Mouse (Mus musculus) intestine, embryonic 15.5 days (tissue): Measurements from ENCODE around the gene Neb. TPM values are rescaled to one million over a fixed set of nuclear protein-coding genes. Genes with fewer than 3 reads are reported as not detected.

Experiments used
- ATAC-seq: fragments of 200-750 bp; cut with Nextera tagmentation; 2 replicates; pipeline ENCODE4 v1.8.0; 2017; ENCODE audit warnings: moderate TSS enrichment, moderate library complexity
- H3K27ac ChIP-seq: fragments of 300-500 bp; sonication (generic); 2 replicates; pipeline ENCODE4 v1.5.1; 2015; ENCODE audit warnings: mild to moderate bottlenecking, inconsistent platforms
- H3K27me3 ChIP-seq: fragments of 300-500 bp; sonication (generic); replicated peaks from 2 replicates; pipeline ENCODE4 v1.6.1; 2015; ENCODE audit warnings: inconsistent platforms
- H3K36me3 ChIP-seq: fragments of 300-500 bp; sonication (generic); 2 replicates; pipeline ENCODE4 v1.6.1; 2015; ENCODE audit warnings: inconsistent platforms
- H3K4me1 ChIP-seq: fragments of 300-500 bp; sonication (generic); replicated peaks from 2 replicates; pipeline ENCODE4 v1.6.1; 2015; ENCODE audit warnings: inconsistent platforms
- H3K4me2 ChIP-seq: fragments of 300-500 bp; sonication (generic); replicated peaks from 2 replicates; pipeline ENCODE4 v1.6.1; 2015; ENCODE audit warnings: mild to moderate bottlenecking, inconsistent platforms
- H3K4me3 ChIP-seq: fragments of 300-500 bp; sonication (generic); replicated peaks from 2 replicates; pipeline ENCODE4 v1.5.1; 2015; ENCODE audit warnings: inconsistent platforms
- H3K9ac ChIP-seq: fragments of 300-500 bp; sonication (generic); 2 replicates; pipeline ENCODE4 v1.6.1; 2015; ENCODE audit warnings: inconsistent platforms
- H3K9me3 ChIP-seq: fragments of 300-500 bp; sonication (generic); 2 replicates; pipeline ENCODE4 v1.6.1; 2016; ENCODE audit warnings: inconsistent platforms
- WGBS: fragments of 180-500 bp; shearing (Covaris S2); methylation state at CpG from one replicate; pipeline ENCODE4 v1.1.7; 2015; 5-methylcytosine and 5-hydroxymethylcytosine counted together
- polyA plus RNA-seq: library from polyadenylated mRNA; unstranded; fragments of >200 nt; fragmentation: Nextera tagmentation; extraction: Ambion mirVana; gene quantifications from 2 replicates; pipeline ENCODE4 v1.2.1, GENCODE M21; 2015

Neb gene
- polyA plus RNA-seq, 1 experiment from 2014 or later, result 1.4 TPM

DNA sequence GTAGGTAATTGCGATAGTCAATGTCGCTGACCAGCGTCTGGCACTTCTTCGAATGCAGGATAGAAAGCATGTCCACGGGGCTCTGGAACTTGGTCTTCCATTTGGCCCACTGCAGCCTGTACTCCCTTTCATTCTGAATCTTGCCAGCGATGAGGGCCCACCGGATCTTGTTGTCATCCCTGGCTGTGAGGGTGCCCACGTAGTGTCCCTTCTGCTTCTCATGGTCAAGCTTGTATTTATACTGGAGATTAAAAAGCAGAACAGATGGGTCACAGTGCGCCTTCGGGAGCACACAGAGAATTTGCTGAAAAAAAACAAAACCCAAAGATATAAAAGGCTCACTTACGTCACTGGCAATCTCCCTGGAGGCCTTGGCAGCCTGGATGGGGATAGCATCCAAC lies 165.7 kb downstream of the Neb start:
- H3K4me3 ChIP-seq, result no peak overlapping the region
- H3K36me3 ChIP-seq, result no peaks in the 10 kb centered on the region
- no peak overlapping the region for H3K9ac ChIP-seq
- no peaks in the 10 kb centered on the region for H3K27me3 ChIP-seq
- WGBS, result 88% methylated on average over 11 of the region's 11 CpGs
- no peak overlapping the region for H3K27ac ChIP-seq
- ATAC-seq, result no peak
- no peak overlapping the region for H3K4me2 ChIP-seq
- H3K9me3 ChIP-seq, result no peaks in the 10 kb centered on the region
- H3K4me1 ChIP-seq, result no peaks in the 10 kb centered on the region

DNA sequence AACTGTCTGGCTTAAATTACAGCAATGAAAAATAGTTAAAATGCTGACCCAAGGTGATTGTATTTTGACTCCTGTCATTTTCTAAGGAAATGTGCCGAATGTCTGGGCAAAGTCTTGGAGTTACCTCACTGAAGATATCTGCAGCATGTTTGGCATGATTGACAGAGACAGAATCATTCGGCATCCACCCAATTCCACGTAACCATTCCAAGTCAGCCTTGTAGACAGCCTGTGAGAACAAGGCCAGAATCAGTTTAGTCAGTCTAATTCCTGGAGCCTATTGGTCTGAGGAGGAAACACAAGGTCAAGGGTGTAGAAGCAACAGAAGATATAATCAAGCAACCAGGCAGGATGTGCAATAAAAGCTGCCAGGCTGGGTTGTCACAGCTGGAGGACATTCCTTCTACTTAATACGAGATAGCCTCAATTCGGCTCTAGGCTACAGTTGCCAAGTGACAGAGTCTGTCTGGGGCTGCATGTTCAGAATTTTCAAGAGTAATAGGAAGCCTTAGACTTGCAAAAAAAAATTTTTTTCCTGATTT lies 166.8 kb downstream of the Neb start:
- Histone ChIP-seq H3K4me1 (no peaks in the 10 kb centered on the region), H3K27ac (no peak overlapping the region), H3K36me3 (no peaks in the 10 kb centered on the region), H3K9me3 (no peaks in the 10 kb centered on the region), H3K4me3 (no peak overlapping the region), H3K9ac (no peak overlapping the region), H3K4me2 (no peak overlapping the region), H3K27me3 (no peaks in the 10 kb centered on the region)
- no peak for ATAC-seq
- 52% methylated on average over 5 of the region's 5 CpGs for WGBS

DNA sequence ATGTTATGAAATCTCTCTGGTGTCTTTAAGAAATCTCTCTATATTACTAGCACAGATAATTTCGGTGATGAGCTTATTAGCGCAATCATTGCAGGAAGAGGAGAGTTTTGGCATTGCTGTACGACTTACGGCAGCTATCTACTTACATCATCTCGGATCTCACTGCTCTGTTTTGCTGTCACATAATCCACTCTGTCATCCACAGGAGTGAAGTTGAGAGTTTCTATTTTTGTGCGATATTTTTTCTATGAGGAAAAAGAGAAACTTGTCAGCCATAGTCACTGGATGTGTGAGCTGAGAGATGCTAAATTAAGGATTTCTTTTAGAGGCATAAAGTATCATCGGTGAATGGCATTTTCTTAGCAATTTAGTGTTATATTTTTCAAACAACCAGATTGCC lies 167.6 kb downstream of the Neb start:
- WGBS, result 90% methylated on average over 7 of the region's 7 CpGs
- H3K9ac ChIP-seq, result no peak overlapping the region
- no peak overlapping the region for H3K27ac ChIP-seq
- no peaks in the 10 kb centered on the region for H3K27me3 ChIP-seq
- ATAC-seq, result no peak
- H3K4me1 ChIP-seq, result no peaks in the 10 kb centered on the region
- no peaks in the 10 kb centered on the region for H3K36me3 ChIP-seq
- no peaks in the 10 kb centered on the region for H3K9me3 ChIP-seq
- H3K4me2 ChIP-seq, result no peak overlapping the region
- H3K4me3 ChIP-seq, result no peak overlapping the region

DNA sequence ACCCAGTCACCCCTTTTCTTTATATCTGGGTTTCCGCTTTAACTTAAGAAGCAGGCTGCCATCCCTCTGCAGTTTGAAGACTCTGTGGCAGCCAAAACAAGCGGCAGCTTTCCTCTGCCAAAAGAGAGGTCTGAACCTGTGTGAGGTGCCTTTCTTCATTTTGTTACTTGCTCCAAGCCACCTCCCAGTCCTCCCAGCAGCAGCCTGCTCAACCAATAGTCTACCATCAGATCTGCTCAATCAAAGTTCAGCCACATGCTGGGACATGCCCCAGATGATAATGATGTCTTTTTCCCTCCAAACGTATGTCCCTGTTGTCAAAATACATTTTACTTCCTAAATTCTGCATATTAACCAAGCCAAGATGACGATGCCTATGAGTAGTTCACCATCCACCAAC lies 173.3 kb downstream of the Neb start:
- WGBS, result 87% methylated on average over 4 of the region's 4 CpGs
- no peak overlapping the region for H3K4me2 ChIP-seq
- no peak for ATAC-seq
- no peak overlapping the region for H3K9ac ChIP-seq
- H3K27me3 ChIP-seq, result no peaks in the 10 kb centered on the region
- H3K9me3 ChIP-seq, result no peaks in the 10 kb centered on the region
- no peak overlapping the region for H3K4me3 ChIP-seq
- no peak overlapping the region for H3K27ac ChIP-seq
- no peaks in the 10 kb centered on the region for H3K36me3 ChIP-seq
- H3K4me1 ChIP-seq, result no peaks in the 10 kb centered on the region

DNA sequence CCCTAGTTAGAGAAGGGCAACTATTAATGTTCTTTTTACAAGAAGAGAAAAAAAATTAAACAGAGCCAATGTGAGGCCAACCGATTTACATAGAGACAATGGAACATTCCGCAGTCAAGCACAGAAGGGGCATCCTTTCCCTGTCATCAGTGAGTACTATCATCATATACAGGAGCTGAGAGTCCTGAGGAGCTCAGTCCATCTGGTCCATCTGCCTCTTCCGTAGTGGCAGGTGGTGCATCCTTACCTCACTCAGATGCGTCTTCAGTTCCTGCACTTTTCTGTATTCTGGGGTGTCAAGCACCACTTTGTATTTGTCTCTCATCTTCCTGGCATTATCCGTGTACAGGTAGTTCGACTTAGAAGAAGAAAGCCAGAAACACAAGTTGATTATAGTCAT lies 184.6 kb downstream of the Neb start:
- no peak for ATAC-seq
- Histone ChIP-seq H3K36me3 (no peaks in the 10 kb centered on the region), H3K27ac (no peak overlapping the region), H3K4me1 (no peaks in the 10 kb centered on the region), H3K9ac (no peak overlapping the region), H3K4me2 (no peak overlapping the region), H3K9me3 (no peaks in the 10 kb centered on the region), H3K4me3 (no peak overlapping the region), H3K27me3 (no peaks in the 10 kb centered on the region)
- WGBS, result 90% methylated on average over 6 of the region's 6 CpGs

DNA sequence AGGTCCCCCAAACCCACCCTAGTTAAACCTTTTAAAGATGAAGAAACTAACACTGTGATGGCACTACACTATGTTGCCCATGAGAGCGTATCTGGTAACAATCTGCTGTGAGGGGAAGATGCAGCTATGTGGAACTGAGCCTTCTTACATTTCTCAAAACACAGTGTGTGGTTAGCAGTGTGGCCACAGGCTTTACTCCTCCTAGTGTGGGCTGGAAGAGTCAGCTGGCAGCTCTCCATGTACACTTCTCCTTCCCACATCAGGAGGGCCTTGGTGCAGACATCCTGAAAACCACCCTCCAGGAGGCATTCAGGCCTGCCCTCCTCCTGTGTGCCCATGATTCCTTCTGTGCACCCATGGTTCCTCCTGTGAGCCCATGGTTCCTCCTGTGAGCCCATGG lies 198.6 kb downstream of the Neb start:
- Histone ChIP-seq H3K4me2 (no peak overlapping the region), H3K9me3 (no peaks in the 10 kb centered on the region), H3K4me1 (no peaks in the 10 kb centered on the region), H3K27me3 (no peaks in the 10 kb centered on the region), H3K36me3 (no peaks in the 10 kb centered on the region), H3K27ac (no peak overlapping the region), H3K9ac (no peak overlapping the region), H3K4me3 (no peak overlapping the region)
- 91% methylated on average over 1 of the region's 1 CpGs for WGBS
- ATAC-seq, result no peak

DNA sequence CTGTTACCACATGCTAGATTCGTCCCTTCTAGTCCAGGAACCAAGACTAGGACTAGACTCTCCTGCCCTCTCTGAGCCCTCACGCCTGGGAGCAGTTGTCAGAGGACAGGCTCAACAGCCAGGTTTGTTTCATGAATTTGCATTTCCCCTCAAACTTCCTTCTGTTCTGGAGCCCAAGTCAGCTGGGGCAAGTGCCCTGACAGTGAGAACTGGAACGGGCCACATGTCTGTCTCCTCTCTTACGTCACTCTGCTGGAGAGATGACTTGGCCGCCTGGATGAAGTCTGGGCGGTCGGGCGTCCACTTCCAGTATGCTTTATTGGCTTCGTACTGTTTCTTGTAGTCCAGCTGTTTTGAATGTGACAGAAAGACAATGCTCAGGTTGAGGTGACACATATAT lies 200.5 kb downstream of the Neb start:
- 89% methylated on average over 9 of the region's 9 CpGs for WGBS
- Histone ChIP-seq H3K4me3 (no peak overlapping the region), H3K4me2 (no peak overlapping the region), H3K9ac (no peak overlapping the region), H3K27ac (no peak overlapping the region), H3K9me3 (no peaks in the 10 kb centered on the region), H3K27me3 (no peaks in the 10 kb centered on the region), H3K4me1 (no peaks in the 10 kb centered on the region), H3K36me3 (no peaks in the 10 kb centered on the region)
- ATAC-seq, result no peak

DNA sequence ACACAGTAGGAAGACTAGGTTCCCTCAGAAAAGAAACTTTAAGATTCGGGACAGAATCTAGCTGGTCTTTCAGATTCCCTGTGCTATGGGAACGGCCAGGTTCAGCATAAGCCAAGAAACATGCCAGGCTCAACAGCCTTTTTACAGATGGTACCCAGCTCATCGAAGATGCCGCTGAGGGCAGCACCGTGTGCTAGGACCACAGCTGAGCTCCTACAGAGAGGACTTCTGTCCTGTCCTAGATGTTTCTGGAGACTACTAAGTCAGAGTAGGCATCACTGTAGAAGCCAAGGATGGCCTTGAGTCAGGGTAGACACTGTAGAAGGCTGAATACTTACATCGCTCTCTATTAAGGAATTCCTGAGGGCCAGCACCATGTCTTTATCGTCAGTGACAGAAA lies 201.1 kb downstream of the Neb start:
- no peak for ATAC-seq
- H3K9me3 ChIP-seq, result no peaks in the 10 kb centered on the region
- H3K9ac ChIP-seq, result no peak overlapping the region
- H3K27ac ChIP-seq, result no peak overlapping the region
- no peaks in the 10 kb centered on the region for H3K27me3 ChIP-seq
- no peak overlapping the region for H3K4me2 ChIP-seq
- H3K4me1 ChIP-seq, result no peaks in the 10 kb centered on the region
- H3K4me3 ChIP-seq, result no peak overlapping the region
- 96% methylated on average over 7 of the region's 7 CpGs for WGBS
- H3K36me3 ChIP-seq, result no peaks in the 10 kb centered on the region

DNA sequence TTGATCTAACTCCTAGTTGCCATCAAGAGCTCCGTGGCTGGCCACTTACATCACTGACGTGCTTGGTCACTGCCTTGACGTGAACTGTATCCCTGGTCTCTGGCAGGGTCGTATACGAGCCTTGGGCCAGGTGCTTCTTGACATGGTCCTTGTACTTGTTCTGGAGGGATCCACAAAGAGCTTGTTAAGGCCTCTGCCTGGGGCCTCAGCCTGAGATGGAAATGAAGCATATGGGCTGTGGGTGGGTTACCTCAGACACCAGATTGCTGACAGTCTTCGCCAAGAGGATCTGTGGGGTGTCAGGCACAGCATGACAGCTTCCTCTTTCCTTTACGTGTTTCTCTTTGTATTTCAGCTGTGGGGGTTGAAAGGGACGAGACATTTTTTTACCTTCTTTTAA lies 201.7 kb downstream of the Neb start:
- Histone ChIP-seq H3K4me2 (no peak overlapping the region), H3K9me3 (no peaks in the 10 kb centered on the region), H3K27me3 (no peaks in the 10 kb centered on the region), H3K4me3 (no peak overlapping the region), H3K4me1 (no peaks in the 10 kb centered on the region), H3K27ac (no peak overlapping the region), H3K9ac (no peak overlapping the region), H3K36me3 (no peaks in the 10 kb centered on the region)
- WGBS, result 64% methylated on average over 8 of the region's 8 CpGs
- ATAC-seq, result no peak

DNA sequence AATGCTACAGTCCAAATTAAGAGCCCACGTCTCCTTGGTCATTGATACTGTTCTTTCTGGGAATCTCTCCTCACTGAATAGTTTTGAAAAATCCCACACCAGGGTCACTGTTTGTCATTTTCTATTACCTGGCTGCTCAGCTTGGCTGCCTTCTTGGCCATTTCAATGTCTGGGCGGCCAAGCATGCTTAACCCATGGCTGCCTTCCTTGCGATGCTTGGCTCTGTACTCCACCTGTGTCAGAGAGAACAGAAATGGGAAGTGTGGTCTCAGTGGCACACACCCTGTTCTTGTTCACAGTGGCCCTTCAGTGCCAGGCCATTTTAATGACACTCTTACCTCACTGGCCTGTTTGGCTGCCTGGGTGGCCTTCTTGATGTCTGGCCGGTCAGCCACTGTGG lies 203.3 kb downstream of the Neb start:
- Histone ChIP-seq H3K36me3 (no peaks in the 10 kb centered on the region), H3K4me1 (no peaks in the 10 kb centered on the region), H3K27ac (no peak overlapping the region), H3K4me3 (no peak overlapping the region), H3K4me2 (no peak overlapping the region), H3K9me3 (no peaks in the 10 kb centered on the region), H3K27me3 (no peaks in the 10 kb centered on the region), H3K9ac (no peak overlapping the region)
- no peak for ATAC-seq
- 89% methylated on average over 4 of the region's 4 CpGs for WGBS

DNA sequence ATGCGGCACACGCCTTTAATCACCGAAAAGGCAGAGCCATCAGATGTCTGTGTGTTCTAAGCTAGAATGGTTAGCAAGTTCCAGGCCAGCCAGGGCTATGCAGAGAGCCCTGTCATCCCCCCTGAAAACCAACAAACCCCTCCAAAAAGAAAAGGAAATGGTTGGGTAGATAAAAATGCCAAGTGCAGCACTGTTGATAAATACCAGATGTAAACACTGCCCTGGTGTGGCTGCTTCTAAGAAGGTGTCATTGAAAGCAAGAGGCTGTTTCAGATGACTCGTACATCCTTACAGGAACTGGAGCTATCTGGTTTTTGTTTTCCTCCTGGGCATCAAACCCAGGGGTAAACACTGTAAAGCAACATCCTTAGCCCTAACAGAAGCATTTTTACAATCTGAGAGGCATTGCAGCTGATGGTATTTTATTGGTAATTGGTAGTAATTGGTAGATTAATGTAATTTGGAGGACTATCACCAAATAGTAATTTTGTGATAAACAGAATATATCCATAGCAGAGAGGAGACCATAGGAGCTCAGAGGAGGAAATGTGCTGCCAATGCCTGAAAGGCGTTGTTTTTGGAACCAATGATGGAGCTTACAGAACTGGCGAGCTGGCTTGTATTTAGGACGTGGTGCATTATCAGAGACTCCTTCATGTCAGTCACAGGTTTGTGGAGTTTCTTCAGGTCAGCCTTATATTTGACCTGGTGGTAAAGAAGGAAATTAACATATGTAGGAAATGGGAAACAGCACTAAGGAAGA lies 208.8 kb downstream of the Neb start:
- Histone ChIP-seq H3K9me3 (no peaks in the 10 kb centered on the region), H3K27me3 (no peaks in the 10 kb centered on the region), H3K27ac (no peak overlapping the region), H3K4me3 (no peak overlapping the region), H3K36me3 (no peaks in the 10 kb centered on the region), H3K9ac (no peak overlapping the region), H3K4me2 (no peak overlapping the region), H3K4me1 (no peaks in the 10 kb centered on the region)
- ATAC-seq, result no peak
- WGBS, result 63% methylated on average over 7 of the region's 7 CpGs

DNA sequence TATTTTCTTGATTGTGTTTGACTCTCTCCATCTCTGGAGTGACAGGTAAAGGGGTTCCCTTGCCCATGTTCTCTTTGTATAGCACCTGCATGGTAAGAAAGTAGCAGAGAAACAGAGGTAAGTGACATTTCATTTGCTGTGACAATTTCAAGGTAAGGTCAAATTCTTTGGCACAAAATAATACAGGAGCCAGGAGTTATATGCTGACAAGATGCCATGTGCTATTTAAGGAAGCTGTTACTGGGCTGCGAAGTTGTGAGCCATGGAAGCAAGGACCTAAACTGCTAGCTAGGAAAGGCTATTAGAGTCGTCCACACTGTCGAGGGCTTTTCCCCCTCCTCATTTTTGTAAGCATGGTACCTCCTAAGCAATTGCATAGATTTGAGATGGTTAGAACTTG lies 225.2 kb downstream of the Neb start:
- no peaks in the 10 kb centered on the region for H3K9me3 ChIP-seq

DNA sequence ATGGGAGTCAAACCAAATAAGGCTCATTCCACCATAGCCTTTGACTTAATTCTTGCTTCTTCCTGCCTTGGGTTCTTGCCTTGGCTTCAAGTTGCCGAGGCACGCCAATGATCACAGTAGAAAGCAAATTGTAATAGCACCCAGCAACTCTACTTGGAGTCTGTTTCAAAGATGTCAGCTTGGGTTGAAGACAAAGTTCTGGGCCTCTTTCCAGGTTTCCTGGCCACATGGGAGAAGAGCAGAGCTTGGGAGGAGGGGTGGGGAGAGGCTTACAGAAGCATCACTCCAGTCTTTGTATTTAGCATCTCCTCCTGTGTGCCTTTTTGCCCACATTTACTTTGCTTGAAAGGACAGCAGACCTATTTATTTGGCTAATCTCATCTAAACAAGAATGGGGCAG lies 244.9 kb downstream of the Neb start:
- Histone ChIP-seq H3K36me3 (no peaks in the 10 kb centered on the region), H3K4me1 (no peaks in the 10 kb centered on the region), H3K9ac (no peak overlapping the region), H3K4me3 (no peak overlapping the region), H3K27me3 (no peaks in the 10 kb centered on the region), H3K9me3 (no peaks in the 10 kb centered on the region), H3K4me2 (no peak overlapping the region), H3K27ac (no peak overlapping the region)
- WGBS, result 95% methylated on average over 2 of the region's 2 CpGs
- ATAC-seq, result no peak

More for the DNA sequence above, 225.2 kb downstream of the Neb start:
- Histone ChIP-seq H3K4me1 (no peaks in the 10 kb centered on the region), H3K4me3 (no peak overlapping the region), H3K9ac (no peak overlapping the region), H3K36me3 (no peaks in the 10 kb centered on the region), H3K4me2 (no peak overlapping the region), H3K27ac (no peak overlapping the region), H3K27me3 (no peaks in the 10 kb centered on the region)
- 77% methylated on average over 3 of the region's 3 CpGs for WGBS
- no peak for ATAC-seq
